Mouse (Mus musculus): ENCODE results near the gene Srbd1. TPM values are rescaled to one million over a fixed set of nuclear protein-coding genes. Genes with fewer than 3 reads are reported as not detected.

Srbd1 gene
- 1 to 10 TPM; 4.7 to 5.3 TPM for total RNA-seq (2021)
- long read RNA-seq, experiment 1, partial matches to known transcripts, result 1 of 5 reads
- long read RNA-seq, experiment 1, other reads (novel, unspliced or antisense), result 4 of 5 reads
- long read RNA-seq, experiment 2, partial matches to known transcripts, result 1 of 2 reads
- long read RNA-seq, experiment 2, other reads (novel, unspliced or antisense), result 1 of 2 reads

- peak; percentile 84 for DNase-seq
Measured at GRCm38 (mm10) chr17:86145079-86145951, at the start of gene Srbd1. Gene Srbd1 (minus strand): TSS chr17:86145175.

GRCm38 (mm10) chr17:86193979-86194378 lies 49.0 kb upstream of the Srbd1 start:
- DNase-seq, result no peak

- no peak for DNase-seq
Measured at GRCm38 (mm10) chr17:86187777-86188176, 42.8 kb upstream of the Srbd1 start.

- no peak for DNase-seq
Measured at GRCm38 (mm10) chr17:86185584-86185983, 40.6 kb upstream of the Srbd1 start.

DNA sequence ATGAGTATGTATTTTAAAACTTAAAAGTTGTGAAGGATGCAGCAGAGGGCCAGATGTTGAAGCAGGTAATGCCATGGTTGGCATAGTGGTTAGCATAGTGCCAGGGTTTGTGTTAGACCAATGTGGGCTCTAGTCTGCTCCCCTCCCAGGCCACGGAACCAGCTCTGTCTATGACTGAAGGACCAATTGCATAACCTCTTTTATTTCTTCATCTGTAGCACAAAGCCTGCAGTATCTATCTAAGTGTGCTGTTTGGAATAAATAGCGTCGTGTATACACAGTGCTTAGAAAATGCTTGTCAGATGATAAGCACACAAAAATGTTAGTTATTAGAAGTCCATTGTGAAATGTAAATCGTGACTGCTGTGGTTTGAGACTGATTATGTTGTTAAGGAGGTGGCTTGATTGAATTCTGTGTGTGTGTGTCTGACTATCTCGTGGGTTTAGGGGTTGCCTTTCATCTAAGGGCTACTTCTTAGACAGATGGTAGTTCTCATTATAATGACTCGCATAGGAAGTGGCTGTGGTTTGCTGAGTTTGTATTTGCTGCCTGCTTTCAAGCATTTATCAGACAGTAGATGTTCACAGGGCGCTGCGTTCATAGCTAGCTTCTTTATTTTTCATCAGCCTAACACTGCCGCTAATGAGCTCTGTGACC lies 39.7 kb upstream of the Srbd1 start:
- no peak for DNase-seq

DNA sequence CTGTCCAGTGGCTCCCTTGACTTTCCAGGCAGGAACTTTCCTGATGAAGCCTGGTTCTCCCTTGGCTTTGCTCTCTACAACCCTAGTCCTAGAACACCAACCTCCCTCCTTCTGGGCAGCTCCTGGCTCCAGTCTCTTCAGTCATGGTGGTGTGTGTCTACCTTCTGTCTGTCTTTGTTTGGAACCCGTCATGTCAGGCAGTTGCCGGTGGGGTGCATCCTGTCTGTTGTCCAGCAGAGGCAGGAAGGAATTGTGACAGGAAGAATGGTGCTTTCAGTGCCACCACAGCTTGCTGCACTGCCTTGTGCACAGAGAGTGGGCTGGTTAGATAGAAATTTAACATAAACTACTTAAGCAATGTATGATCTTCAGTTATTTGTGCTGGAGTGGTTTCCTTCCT lies 38.8 kb upstream of the Srbd1 start:
- DNase-seq, result no peak

- DNase-seq, result no peak
Measured at GRCm38 (mm10) chr17:86176722-86177121, 31.7 kb upstream of the Srbd1 start.

- no peak for DNase-seq
Measured at GRCm38 (mm10) chr17:86175516-86175915, 30.5 kb upstream of the Srbd1 start.

DNA sequence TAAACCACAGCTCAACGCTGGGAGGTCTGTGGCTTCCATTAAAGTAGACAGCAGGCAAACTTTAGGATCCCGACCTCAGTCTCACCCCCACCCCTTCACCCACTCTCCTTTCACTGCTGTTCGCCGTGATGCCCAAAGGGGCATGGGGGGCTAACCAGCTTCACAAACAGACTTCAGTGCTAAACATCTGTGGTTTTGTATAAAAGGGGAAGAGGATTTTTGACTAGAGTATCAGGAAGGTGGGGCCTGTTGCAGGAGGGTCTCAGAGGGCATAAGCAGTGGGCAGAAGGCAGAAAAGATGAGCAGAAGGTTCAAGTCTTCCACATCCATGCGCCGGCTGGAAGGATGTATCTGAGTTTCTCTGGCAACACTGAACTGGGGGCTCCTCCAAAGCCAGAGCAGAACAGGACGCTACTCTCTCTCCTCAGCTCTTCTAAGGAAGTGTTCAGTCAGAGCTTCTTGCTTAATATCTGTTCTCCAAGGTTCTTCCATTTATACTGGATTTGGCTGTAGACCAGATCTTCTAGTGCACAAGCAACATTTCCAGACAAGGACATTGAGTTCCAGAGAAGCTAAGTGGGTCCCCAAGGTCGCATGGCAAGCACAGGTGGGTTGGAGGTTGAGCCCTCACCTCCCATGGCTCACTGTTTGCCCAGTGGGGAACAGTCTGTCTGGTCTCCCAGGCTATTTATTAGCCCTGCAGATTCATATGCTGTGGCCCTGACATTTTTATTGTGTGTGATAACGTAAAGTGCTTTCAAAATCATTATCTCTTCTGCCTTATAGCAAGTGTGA lies 25.4 kb upstream of the Srbd1 start:
- no peak for DNase-seq

DNA sequence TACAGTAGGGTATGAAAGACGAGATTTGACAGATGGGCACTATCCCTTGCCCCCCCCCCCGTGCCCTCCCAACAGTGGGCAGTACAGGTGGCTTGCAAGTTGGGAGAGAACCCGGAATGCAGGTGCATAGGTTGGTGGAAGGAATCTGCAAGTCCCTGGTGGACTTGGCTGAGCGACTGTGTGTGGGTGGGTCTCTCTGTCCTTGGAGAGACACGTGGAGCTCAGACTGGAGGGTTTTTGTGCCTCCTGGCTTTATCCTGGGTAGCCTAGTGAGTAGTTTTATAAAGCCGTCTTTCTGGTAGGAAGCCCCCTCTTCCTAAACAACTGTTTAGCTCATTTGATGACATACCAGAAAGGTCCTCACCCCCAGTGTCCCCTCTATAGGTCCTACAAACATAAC lies 24.1 kb upstream of the Srbd1 start:
- DNase-seq, result no peak

DNA sequence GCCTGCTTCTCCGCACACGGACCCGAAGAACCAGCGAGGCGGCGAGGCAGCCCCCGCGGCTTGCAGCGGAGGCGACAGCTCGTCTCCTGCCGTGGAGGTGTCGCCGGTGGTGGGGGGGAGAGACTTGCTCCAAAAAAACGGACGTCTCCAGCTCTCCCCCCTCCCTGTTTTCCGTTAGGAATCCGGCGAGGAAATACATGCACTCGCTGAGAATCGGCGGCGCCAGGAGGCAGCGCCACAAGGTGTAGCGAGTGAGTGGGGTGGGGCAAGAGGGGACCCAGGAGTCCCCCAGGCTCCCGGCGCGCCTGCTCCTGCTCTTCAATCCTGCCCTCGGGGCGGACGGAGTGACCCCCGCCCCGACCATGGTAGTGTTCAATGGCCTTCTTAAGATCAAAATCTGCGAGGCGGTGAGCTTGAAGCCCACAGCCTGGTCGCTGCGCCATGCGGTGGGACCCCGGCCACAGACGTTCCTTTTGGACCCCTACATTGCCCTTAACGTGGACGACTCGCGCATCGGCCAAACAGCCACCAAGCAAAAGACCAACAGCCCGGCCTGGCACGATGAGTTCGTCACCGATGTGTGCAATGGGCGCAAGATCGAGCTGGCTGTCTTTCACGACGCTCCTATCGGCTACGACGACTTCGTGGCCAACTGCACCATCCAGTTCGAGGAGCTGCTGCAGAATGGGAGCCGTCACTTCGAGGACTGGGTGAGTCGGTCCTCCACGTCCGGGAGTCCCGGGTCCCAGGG lies 23.4 kb upstream of the Srbd1 start:
- DNase-seq, result peak; percentile 32

- peak; percentile 85 for DNase-seq
Measured at GRCm38 (mm10) chr17:86167320-86168230, 22.6 kb upstream of the Srbd1 start, which contains the start of gene Prkce. Gene Prkce (plus strand): TSS chr17:86167785.

DNA sequence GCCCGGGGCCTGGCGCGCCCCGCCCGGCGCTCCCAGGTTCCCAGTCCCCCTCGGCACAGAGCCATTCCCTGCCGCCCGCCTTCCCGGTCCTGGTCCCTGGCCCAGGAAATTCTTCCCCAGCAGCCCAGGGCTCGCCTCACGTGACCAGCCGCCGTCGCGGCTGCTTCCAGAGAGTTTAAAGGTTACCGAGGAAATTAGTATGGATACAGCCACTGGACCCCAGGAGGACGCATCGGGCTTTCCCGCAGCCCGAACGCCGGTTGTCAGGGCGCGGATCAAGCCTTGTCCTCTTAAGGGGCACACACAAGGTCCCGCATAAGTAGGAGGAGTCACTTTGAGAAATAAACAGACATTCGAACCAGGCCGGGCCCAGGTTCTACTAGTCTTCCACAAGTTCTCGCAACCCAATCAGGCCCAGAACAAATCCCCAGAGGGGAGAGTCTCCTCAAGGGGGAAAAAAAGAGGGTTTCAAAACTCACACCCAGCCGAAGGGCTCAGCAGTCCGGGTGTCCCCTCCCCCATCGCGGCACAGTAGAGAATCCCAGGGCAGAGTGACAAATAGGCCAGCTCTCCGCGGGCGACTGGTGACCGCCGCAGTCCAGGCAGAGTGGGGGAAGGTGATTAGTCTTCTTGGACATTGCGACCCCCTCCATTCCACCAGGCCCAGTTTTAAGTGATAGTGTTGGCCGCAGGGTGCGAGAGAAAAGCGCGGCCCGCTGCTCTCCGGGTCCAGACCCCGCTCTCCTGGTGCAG lies 21.8 kb upstream of the Srbd1 start:
- DNase-seq, result peak; percentile 85

GRCm38 (mm10) chr17:86166051-86166566 lies 21.1 kb upstream of the Srbd1 start:
- no peak for DNase-seq

DNA sequence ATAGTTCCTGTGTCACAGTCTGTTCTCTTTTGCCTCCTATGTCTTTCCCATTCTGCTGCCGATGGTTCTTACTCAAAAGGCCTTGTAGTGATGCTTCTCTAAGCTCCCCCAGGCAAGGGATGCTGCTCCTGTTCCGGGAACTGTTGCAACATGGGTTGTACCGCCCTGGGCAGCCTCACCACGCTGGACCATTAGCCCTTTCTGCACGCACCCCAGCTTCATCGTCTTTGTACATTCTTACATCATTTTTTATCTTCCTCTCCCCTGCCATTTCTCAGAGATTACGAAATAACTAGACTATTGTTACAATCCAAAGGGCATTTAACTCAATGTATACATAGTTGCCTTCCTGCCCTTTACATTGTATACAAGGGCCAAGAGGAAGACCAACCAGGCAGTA lies 19.4 kb upstream of the Srbd1 start:
- no peak for DNase-seq

DNA sequence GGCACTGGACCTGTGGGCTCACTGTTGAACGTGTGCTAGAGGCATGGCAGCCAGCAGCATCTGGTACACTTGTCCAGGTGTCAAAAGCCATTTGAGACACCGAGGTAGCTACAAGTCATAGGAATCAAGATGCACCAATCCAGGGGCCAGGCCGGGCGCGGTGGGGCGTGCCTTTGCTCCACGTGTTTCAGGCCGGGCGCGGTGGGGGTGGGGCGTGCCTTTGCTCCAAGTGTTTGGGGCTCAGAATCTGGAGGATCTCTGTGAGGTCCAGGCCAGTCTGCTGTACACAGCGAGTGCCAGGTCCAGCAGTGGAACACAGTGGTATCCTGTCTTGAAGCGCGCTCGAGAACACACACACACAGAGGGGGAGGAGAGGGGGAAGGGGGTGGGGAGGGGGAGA lies 17.7 kb upstream of the Srbd1 start:
- DNase-seq, result no peak

DNA sequence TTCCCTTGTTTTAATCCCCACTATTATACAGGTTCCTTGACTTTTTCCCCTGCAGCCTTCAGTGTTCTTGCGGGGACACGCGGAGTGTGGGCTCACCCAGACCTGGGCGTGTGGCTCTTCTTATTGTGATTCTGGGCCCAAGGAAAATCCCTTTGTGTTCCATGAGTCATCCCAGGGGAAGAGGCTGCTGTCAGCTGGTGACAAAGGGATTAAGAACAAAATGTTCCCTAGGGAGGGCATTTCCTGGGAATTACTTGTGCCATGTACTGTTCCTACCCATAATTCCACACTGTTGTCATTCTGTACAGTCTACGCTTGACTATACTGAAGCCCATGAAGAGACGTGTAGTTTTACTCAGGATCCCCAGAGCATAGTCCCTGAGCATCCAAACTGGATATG lies 12.0 kb upstream of the Srbd1 start:
- no peak for DNase-seq

DNA sequence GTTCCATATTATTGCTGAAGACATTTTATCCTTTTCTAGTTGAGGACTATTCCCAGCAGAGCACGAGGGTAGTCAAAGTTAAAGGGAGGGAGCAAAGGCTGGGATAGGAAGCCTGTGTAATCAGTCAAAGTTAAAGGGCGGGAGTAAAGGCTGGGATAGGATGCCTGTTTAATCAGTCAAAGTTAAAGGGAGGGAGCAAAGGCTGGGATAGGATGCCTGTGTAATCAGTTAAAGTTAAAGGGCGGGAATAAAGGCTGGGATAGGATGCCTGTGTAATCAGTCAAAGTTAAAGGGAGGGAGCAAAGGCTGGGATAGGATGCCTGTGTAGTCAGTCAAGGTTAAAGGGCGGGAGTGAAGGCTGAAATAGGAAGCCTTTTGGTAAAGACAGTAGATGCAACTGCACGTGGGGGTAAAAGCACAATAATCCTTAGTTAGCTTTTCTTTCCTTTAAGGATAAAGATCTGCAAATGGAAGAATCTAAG lies 5.9 kb upstream of the Srbd1 start:
- peak; percentile 69 for DNase-seq

- DNase-seq, result no peak
Measured at GRCm38 (mm10) chr17:86149726-86150125, 4.8 kb upstream of the Srbd1 start.

Measured in gastrocnemius, postnatal 25 days (tissue).